Mouse (Mus musculus) stomach, postnatal 0 days (tissue): ENCODE data around the gene Stard8. TPM values are rescaled to one million over a fixed set of nuclear protein-coding genes. Genes with fewer than 3 reads are reported as not detected.

Source experiments
- ATAC-seq: fragments of 200-750 bp; cut with Nextera tagmentation; 2 replicates; pipeline ENCODE4 v1.8.0; 2017; ENCODE audit not compliant: low FRiP score, low TSS enrichment
- DNase-seq: peaks from one replicate; pipeline ENCODE4 v3.0.0-alpha.2; 2016; ENCODE audit warnings: low spot score
- H3K27ac ChIP-seq: fragments of 300-500 bp; sonication (generic); replicated peaks from 2 replicates; pipeline ENCODE4 v1.5.1; 2014; ENCODE audit warnings: mild to moderate bottlenecking, control low read depth
- H3K27me3 ChIP-seq: fragments of 300-500 bp; sonication (generic); 2 replicates; pipeline ENCODE4 v1.6.1; 2014; ENCODE audit warnings: low read length; ENCODE audit not compliant: control insufficient read depth, insufficient read depth
- H3K36me3 ChIP-seq: fragments of 300-500 bp; sonication (generic); 2 replicates; pipeline ENCODE4 v1.6.1; 2014; ENCODE audit warnings: low read length, mixed read lengths; ENCODE audit not compliant: control insufficient read depth, insufficient read depth
- H3K4me1 ChIP-seq: fragments of 300-500 bp; sonication (generic); replicated peaks from 2 replicates; pipeline ENCODE4 v1.6.1; 2014; ENCODE audit warnings: antibody characterized with exemption; ENCODE audit not compliant: control insufficient read depth, insufficient read depth
- H3K4me2 ChIP-seq: fragments of 300-500 bp; sonication (generic); replicated peaks from 2 replicates; pipeline ENCODE4 v1.6.1; 2014; ENCODE audit warnings: low read depth, mild to moderate bottlenecking, control low read depth, moderate library complexity
- H3K4me3 ChIP-seq: fragments of 300-500 bp; sonication (generic); 2 replicates; pipeline ENCODE4 v1.5.1; 2014; ENCODE audit warnings: low read depth, low read length, control low read depth
- H3K9ac ChIP-seq: fragments of 300-500 bp; sonication (generic); 2 replicates; pipeline ENCODE4 v1.6.1; 2014; ENCODE audit warnings: mild to moderate bottlenecking, low read length, control low read depth, mixed read lengths
- H3K9me3 ChIP-seq: fragments of 300-500 bp; sonication (generic); 2 replicates; pipeline ENCODE4 v1.6.1; 2016; ENCODE audit warnings: low read length; ENCODE audit not compliant: control insufficient read depth
- CTCF ChIP-seq: IDR thresholded peaks from 2 replicates; pipeline ENCODE4 v1.5.1; 2016; ENCODE audit warnings: antibody characterized with exemption, low read depth, mild to moderate bottlenecking, moderate library complexity
- EP300 ChIP-seq: optimal IDR thresholded peaks from 2 replicates; pipeline ENCODE3; 2016; ENCODE audit warnings: antibody characterized with exemption
- WGBS: fragments of 180-500 bp; shearing (Covaris S2); extraction: QIAGEN DNeasy Blood & Tissue Kit; methylation state at CpG from one replicate; pipeline ENCODE4 v1.1.7; 2014; 5-methylcytosine and 5-hydroxymethylcytosine counted together
- polyA plus RNA-seq: library from polyadenylated mRNA; unstranded; fragments of >200 nt; fragmentation: Nextera tagmentation; extraction: Ambion mirVana; gene quantifications from 2 replicates; pipeline ENCODE4 v1.2.1, GENCODE M21; 2015

Stard8 gene
- polyA plus RNA-seq, 1 experiment from 2014 or later = 3.2 TPM

GRCm38 (mm10) chrX:99046360-99047055, 43.5 kb downstream of the Stard8 start:
- Histone ChIP-seq H3K27ac (no peak overlapping the region), H3K4me1 (no peaks in the 10 kb centered on the region), H3K4me3 (no peak overlapping the region), H3K9me3 (no peaks in the 10 kb centered on the region), H3K4me2 (no peak overlapping the region), H3K9ac (no peak overlapping the region), H3K36me3 (no peaks in the 10 kb centered on the region), H3K27me3 (no peaks in the 10 kb centered on the region)
- no peak for DNase-seq
- 56% methylated on average over 5 of the region's 5 CpGs for WGBS
- no peak for ATAC-seq
- TF ChIP-seq CTCF (no peak), EP300 (no peak)

GRCm38 (mm10) chrX:99048111-99048510, 45.1 kb downstream of the Stard8 start:
- 33% methylated on average over 4 of the region's 4 CpGs for WGBS
- no peak overlapping the region for H3K4me2 ChIP-seq
- H3K9me3 ChIP-seq = no peaks in the 10 kb centered on the region
- H3K27ac ChIP-seq = no peak overlapping the region
- TF ChIP-seq EP300 = no peak
- TF ChIP-seq CTCF = peak; percentile 55
- H3K36me3 ChIP-seq = no peaks in the 10 kb centered on the region
- H3K9ac ChIP-seq = no peak overlapping the region
- ATAC-seq = no peak
- no peaks in the 10 kb centered on the region for H3K27me3 ChIP-seq
- H3K4me3 ChIP-seq = no peak overlapping the region
- no peaks in the 10 kb centered on the region for H3K4me1 ChIP-seq
- DNase-seq = no peak

GRCm38 (mm10) chrX:99049247-99049646, 46.2 kb downstream of the Stard8 start:
- Histone ChIP-seq H3K4me2 (no peak overlapping the region), H3K4me1 (no peaks in the 10 kb centered on the region), H3K27me3 (no peaks in the 10 kb centered on the region), H3K9me3 (no peaks in the 10 kb centered on the region), H3K36me3 (no peaks in the 10 kb centered on the region), H3K9ac (no peak overlapping the region), H3K27ac (no peak overlapping the region), H3K4me3 (no peak overlapping the region)
- no peak for ATAC-seq
- WGBS = 40% methylated on average over 4 of the region's 5 CpGs
- DNase-seq = no peak
- TF ChIP-seq EP300 = no peak
- TF ChIP-seq CTCF = peak; percentile 32; the same call in 1 of the 2 replicates

GRCm38 (mm10) chrX:99050736-99051481, 47.9 kb downstream of the Stard8 start:
- Histone ChIP-seq H3K4me3 (no peak overlapping the region), H3K27ac (no peak overlapping the region), H3K4me2 (no peak overlapping the region), H3K9me3 (no peaks in the 10 kb centered on the region), H3K27me3 (no peaks in the 10 kb centered on the region), H3K9ac (no peak overlapping the region), H3K36me3 (no peaks in the 10 kb centered on the region), H3K4me1 (no peaks in the 10 kb centered on the region)
- WGBS = 80% methylated on average over 10 of the region's 10 CpGs
- ATAC-seq (no peak), DNase-seq (no peak)
- TF ChIP-seq EP300 (no peak), CTCF (no peak)

GRCm38 (mm10) chrX:99052255-99052654, 49.2 kb downstream of the Stard8 start:
- no peak overlapping the region for H3K9ac ChIP-seq
- no peaks in the 10 kb centered on the region for H3K9me3 ChIP-seq
- H3K4me1 ChIP-seq = no peaks in the 10 kb centered on the region
- H3K4me3 ChIP-seq = no peak overlapping the region
- H3K27me3 ChIP-seq = no peaks in the 10 kb centered on the region
- no peak for ATAC-seq
- H3K36me3 ChIP-seq = no peaks in the 10 kb centered on the region
- WGBS = 69% methylated on average over 7 of the region's 7 CpGs
- no peak for TF ChIP-seq EP300
- no peak for TF ChIP-seq CTCF
- DNase-seq = no peak
- H3K27ac ChIP-seq = no peak overlapping the region
- H3K4me2 ChIP-seq = no peak overlapping the region

- Histone ChIP-seq H3K9ac (no peak overlapping the region), H3K36me3 (no peaks in the 10 kb centered on the region), H3K4me2 (no peak overlapping the region), H3K9me3 (no peaks in the 10 kb centered on the region), H3K27me3 (no peaks in the 10 kb centered on the region), H3K27ac (no peak overlapping the region), H3K4me1 (no peaks in the 10 kb centered on the region), H3K4me3 (no peak overlapping the region)
- 57% methylated on average over 7 of the region's 7 CpGs for WGBS
- no peak for TF ChIP-seq EP300
- TF ChIP-seq CTCF = no peak
- ATAC-seq = no peak
- DNase-seq = no peak
Measured at GRCm38 (mm10) chrX:99054512-99054911, 51.5 kb downstream of the Stard8 start.
